Mouse (Mus musculus) inflammation-experienced regulatory T-cells, adult 6 months (primary cell): Measurements from ENCODE around the gene Arhgef28. TPM values are rescaled to one million over a fixed set of nuclear protein-coding genes. Genes with fewer than 3 reads are reported as not detected.

ENCODE experiments used
- ATAC-seq: one replicate; pipeline ENCODE4 v1.8.0; 2017
- polyA plus RNA-seq, 3 experiments: library from polyadenylated mRNA; unstranded; fragments of 100-300 nt; shearing (Covaris generic); gene quantifications; one replicate each; pipeline ENCODE4 v1.2.1; 2017

Arhgef28 gene
- polyA plus RNA-seq, 3 experiments from 2014 or later, result 0.17 to 0.33 TPM; not detected in 1

GRCm38 (mm10) chr13:98183157-98183878 lies 22.9 kb downstream of the Arhgef28 start:
- no peak for ATAC-seq

DNA sequence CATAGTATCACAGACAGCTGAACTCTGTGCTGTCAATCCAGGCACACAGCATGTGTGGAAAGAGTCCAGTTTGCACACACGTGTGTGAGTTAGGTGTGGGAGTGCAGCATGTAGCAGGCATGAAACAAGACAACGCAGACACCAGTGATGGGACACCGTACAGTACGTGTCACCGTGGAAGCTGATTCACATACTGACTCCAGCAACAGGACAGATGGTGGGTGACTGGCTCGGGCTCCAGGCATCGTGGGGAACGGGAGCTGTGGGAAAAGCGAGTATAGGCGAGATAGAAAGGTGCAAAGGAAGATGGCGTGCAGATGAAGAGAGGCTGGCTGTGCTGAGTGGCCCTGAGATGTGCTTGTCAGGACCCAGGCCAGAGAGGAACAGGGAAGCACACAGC lies 23.9 kb downstream of the Arhgef28 start:
- ATAC-seq, result no peak

DNA sequence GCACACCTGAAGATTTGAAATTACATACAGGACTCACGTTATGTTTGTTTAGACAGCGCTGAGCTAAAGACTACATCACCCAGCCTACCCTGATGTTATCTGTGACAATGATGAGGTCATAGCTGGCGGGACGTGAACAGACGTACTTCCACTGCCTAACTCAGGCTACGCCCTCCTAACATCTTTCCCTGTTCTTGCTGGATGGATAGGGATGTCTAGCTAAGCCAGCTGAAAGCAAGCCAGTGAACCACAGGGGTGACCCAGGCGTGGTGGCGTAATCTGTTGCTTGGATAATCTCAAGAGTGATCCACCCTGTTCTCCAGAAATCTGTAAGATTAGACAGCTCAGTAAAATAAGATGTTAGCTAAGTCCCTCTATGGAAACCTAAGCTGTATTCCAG lies 25.6 kb downstream of the Arhgef28 start:
- ATAC-seq, result no peak

GRCm38 (mm10) chr13:98175323-98176007 lies 30.8 kb downstream of the Arhgef28 start:
- no peak for ATAC-seq

DNA sequence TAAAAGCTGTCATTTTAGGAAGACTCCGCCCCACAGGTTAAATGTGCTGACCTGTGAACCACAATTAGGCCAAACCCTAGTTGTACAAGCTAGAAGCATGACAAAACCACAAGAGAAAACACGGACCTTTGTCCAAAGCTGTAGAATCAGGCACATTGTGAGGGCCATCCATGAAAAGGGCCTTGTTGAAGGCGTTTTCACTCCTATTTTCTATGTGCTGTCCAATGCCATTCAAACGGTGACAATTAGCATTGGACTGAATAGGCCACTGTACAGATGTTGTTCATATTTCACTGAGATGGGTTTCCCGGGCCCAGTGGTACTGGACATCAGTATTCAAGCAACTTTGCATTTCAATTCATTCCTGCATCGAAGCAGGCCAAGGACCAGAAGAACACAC lies 33.2 kb downstream of the Arhgef28 start:
- ATAC-seq, result no peak

DNA sequence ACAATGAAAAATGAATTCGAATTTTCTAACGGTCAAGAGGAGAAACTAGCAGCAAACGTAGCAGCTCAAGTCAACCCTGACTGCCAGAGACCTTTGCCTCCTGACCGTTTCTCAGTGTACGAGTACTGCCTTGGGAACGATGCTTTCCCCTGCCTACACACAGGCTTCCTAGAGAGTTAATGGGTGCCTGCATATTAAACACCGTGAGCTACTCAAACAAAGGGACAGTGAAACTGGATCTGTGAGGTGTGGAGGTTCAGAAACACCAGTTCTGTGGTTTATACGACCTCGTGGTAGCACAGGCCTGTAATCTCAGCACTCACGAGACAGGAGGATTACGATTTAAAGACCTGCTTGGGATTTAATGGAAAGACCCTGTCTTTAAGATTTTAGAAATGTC lies 33.9 kb downstream of the Arhgef28 start:
- ATAC-seq, result no peak

GRCm38 (mm10) chr13:98171706-98172105 lies 34.5 kb downstream of the Arhgef28 start:
- no peak for ATAC-seq

GRCm38 (mm10) chr13:98171257-98171656 lies 35.0 kb downstream of the Arhgef28 start:
- no peak for ATAC-seq

DNA sequence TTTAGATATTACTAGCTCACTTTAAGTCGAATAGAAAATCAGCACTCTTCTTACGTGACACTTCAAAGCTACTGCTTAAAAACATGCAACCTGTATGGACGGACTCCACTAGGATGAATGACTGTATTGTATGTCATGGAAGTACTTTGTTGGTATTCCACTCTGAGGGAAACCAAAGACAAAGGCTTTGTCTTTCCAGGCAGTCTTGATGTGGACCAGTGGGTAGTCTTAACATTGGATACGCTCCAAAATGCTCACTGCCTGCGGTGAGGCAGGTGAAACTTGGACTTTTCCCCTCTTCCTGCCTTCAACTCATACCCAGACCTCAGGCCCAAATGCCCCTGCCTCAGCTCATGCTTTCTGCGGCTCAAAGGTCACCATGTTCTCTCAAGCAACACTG lies 41.4 kb downstream of the Arhgef28 start:
- no peak for ATAC-seq

DNA sequence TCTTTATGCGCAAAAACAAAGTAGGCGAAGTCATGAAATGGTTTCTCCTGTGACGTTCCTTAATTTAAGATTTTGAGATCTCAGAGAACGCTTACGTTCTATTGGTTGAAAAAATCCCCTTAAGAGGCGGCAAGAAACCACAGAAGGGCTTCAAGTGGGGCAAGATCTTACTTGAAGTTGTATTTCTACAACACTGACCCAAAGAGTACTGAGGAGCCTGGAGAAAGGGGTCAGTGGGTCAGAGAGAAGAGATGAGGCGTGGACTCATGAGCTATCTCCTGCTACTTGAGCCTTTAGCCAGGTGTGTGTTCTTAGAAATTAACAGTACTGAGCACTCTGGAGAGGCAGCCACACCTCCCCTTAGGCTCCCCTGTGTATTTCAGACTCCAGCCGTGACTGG lies 44.7 kb downstream of the Arhgef28 start:
- no peak for ATAC-seq

- ATAC-seq, result no peak
These were observed 49.6 kb downstream of the Arhgef28 start for GRCm38 (mm10) chr13:98156656-98157055.

DNA sequence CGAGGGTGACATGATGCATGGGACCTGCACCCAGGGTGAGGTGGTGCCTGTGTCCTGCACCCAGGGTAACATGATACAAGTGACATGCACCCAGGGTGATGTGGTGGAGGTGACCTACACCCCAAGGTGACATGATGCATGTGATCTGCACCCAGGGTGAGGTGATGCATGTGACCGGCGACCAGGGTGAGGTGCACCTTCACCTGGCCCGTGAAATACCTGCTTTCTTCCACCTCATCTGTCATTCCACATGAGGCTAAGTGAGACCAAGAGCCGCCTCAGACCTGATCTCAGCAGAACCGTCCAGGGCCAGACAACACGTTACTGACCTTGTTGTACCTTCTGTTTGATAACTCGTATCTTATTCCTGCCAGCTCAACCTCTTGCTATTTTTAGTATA lies 53.5 kb downstream of the Arhgef28 start:
- ATAC-seq, result no peak

DNA sequence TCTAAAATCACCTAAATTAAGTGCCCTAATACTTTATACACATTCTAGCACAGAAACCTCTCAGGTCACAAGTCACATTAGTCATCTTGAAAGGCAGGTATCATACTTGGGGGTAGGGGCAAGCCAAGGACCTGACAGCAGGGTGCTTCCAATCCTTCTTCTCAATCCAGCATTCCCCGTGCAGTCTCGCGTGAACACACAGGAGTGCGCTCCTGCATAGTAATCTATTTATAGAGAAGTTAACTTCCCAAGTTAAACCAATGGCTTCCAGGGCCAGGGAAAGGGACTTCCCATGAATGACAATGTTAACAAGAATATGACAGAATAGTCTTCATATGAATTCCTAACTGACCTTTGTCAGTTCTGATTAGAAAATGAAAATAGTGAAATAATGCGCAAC lies 58.7 kb downstream of the Arhgef28 start:
- no peak for ATAC-seq

DNA sequence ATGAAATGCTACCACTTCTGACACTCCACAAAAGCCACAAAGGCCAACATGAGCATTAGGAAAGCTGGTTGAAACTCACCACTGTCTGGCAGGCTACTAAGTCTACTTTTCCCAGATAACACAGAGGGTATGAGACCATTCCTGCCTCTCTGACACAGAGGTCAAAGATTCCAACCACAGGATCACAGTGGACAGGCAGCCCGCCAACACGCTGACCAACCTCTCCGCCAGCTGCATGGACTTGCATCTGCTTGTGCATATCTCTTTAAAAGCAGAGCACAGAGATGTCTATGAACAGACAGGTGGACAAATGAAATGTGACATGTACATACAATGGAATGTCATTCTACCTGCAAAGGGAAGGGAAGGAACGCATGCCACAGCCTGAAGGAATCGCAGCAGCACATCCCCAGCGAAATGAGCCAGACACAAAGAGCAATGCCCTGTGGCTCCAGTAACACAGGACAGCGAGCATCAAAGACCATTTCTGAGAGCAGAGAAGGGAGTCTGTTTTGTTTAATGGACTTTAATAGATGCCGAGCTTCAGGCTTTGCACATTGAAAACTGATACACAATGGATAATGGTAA lies 59.6 kb downstream of the Arhgef28 start:
- ATAC-seq, result no peak

GRCm38 (mm10) chr13:98145310-98145709 lies 60.9 kb downstream of the Arhgef28 start:
- no peak for ATAC-seq

DNA sequence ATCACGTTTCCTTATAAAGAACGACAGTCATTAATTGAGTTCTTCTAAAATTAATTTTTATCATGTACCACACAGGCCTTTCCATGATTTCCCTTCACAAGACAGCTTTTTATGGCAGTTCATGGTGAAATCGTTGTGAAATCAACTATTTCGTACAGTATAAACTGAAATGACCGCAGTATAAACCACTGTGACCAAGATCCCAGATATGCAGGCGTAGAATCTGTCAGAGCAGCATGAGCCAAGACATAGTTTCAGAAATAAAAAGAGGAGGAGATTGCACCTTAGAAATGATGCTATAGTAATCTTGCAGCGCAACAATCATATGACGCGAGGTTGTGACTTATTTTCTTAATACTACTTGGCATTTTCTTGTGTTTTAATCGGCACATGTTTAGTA lies 63.2 kb downstream of the Arhgef28 start:
- no peak for ATAC-seq

GRCm38 (mm10) chr13:98140626-98141025 lies 65.6 kb downstream of the Arhgef28 start:
- ATAC-seq, result no peak

- no peak for ATAC-seq
These were observed 67.5 kb downstream of the Arhgef28 start for GRCm38 (mm10) chr13:98138786-98139185.

GRCm38 (mm10) chr13:98135890-98136555 lies 70.2 kb downstream of the Arhgef28 start:
- ATAC-seq, result no peak

- ATAC-seq, result no peak
These were observed 73.3 kb downstream of the Arhgef28 start for GRCm38 (mm10) chr13:98132951-98133350.

- no peak for ATAC-seq
These were observed 74.0 kb downstream of the Arhgef28 start for GRCm38 (mm10) chr13:98132264-98132663.

- ATAC-seq, result no peak
These were observed 80.6 kb downstream of the Arhgef28 start for GRCm38 (mm10) chr13:98125666-98126065.

DNA sequence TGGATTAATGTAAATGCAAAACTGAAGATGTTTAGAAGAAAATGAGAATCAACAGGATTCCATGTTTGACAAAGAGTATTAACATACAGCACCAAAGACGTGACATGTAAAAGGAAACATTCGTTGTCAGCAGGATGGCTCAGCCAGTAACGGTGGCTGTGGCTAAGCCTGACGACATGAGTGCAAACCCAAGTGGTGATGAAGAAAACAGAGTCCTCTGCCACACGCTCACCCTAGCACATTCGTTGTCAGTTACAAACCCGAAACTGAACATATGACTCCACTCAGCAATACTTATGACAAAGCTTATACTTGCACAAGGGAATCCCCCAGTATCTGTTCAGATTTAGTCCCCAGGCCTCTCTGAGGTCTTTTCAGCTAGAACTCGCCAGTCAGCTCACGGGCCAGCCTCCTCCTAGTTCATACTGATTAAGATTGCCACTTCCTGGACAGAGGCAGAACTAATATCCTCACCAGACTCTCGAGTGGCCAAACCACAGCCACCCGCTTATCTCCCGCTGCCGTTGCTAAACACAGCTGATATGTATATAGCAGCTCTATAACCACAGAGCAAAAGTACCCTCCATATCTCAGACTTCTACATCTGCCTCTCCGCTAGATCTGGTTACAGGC lies 82.0 kb downstream of the Arhgef28 start:
- peak; percentile 32 for ATAC-seq
